Mouse (Mus musculus) bone marrow macrophage, adult 2 months (primary cell): ENCODE results near the gene Rnf31.

Experiments used
- CTCF ChIP-seq: IDR thresholded peaks from 2 replicates; pipeline ENCODE4 v1.5.1; 2012; ENCODE audit warnings: low read depth, mild to moderate bottlenecking, low read length, moderate library complexity
- POLR2A ChIP-seq: IDR thresholded peaks from 2 replicates; pipeline ENCODE4 v1.6.1; 2012; ENCODE audit warnings: mild to moderate bottlenecking, low read depth, low read length, borderline replicate concordance

GRCm38 (mm10) chr14:55596036-55596690 lies 4.7 kb downstream of the Rnf31 start:
- no peak for TF ChIP-seq POLR2A
- no peak for TF ChIP-seq CTCF
